Mouse (Mus musculus) ES-E14 (cell line): ENCODE data around the gene Mast1. TPM values are rescaled to one million over a fixed set of nuclear protein-coding genes. Genes with fewer than 3 reads are reported as not detected.

ENCODE experiments used
- DNase-seq: peaks from one replicate; pipeline ENCODE4 v3.0.0-alpha.2; 2013; ENCODE audit warnings: low read depth, low spot score
- H3K27ac ChIP-seq: 2 replicates; pipeline ENCODE4 v1.5.1; 2012; ENCODE audit warnings: low read depth, mild to moderate bottlenecking, low read length, moderate library complexity, mixed read lengths; ENCODE audit not compliant: poor library complexity, insufficient read depth, severe bottlenecking
- H3K36me3 ChIP-seq: 2 replicates; pipeline ENCODE4 v1.6.1; 2012; ENCODE audit warnings: mild to moderate bottlenecking, low read length, moderate library complexity, mixed read lengths; ENCODE audit not compliant: control insufficient read depth, poor library complexity, insufficient read depth, severe bottlenecking
- H3K4me1 ChIP-seq, 2 experiments: fragments of 150-350 bp in 1 of 2; sonication (generic) in 1 of 2; 2 replicates each; pipeline ENCODE4 v1.6.1; 2012; ENCODE audit warnings: low read length in 2 of 2, mild to moderate bottlenecking in 1 of 2, mixed read lengths in 1 of 2; ENCODE audit not compliant: control insufficient read depth in 2 of 2, insufficient read depth in 2 of 2, poor library complexity in 1 of 2
- H3K4me3 ChIP-seq, 2 experiments: fragments of 150-350 bp in 1 of 2; sonication (generic) in 1 of 2; 2 replicates each; pipeline ENCODE4 v1.5.1; 2012; ENCODE audit warnings: low read length in 2 of 2, low read depth in 1 of 2, mild to moderate bottlenecking in 1 of 2, mixed read lengths in 1 of 2; ENCODE audit not compliant: insufficient read depth in 1 of 2, poor library complexity in 1 of 2, severe bottlenecking in 1 of 2
- H3K9ac ChIP-seq: 2 replicates; pipeline ENCODE4 v1.6.1; 2012; ENCODE audit warnings: low read depth, mild to moderate bottlenecking, low read length, mixed read lengths; ENCODE audit not compliant: poor library complexity, insufficient read depth, severe bottlenecking
- H3K9me3 ChIP-seq: fragments of 150-350 bp; sonication (generic); 2 replicates; pipeline ENCODE4 v1.6.1; 2012; ENCODE audit warnings: low read depth, mild to moderate bottlenecking, low read length; ENCODE audit not compliant: control insufficient read depth, insufficient read depth
- CHD2 ChIP-seq: IDR thresholded peaks from 2 replicates; pipeline ENCODE4 v1.6.1; 2014; ENCODE audit warnings: mild to moderate bottlenecking, low read depth, low read length, inconsistent platforms
- HCFC1 ChIP-seq: IDR thresholded peaks from 2 replicates; pipeline ENCODE4 v1.6.1; 2012; ENCODE audit warnings: low read length, inconsistent platforms, borderline replicate concordance; ENCODE audit not compliant: insufficient read depth
- MAFK ChIP-seq: IDR thresholded peaks from 2 replicates; pipeline ENCODE4 v1.6.1; 2014; ENCODE audit warnings: mild to moderate bottlenecking, low read depth, low read length, inconsistent platforms; ENCODE audit not compliant: insufficient read depth
- ZC3H11A ChIP-seq: IDR thresholded peaks from 2 replicates; pipeline ENCODE4 v1.6.1; 2012; ENCODE audit warnings: low read depth, mild to moderate bottlenecking, inconsistent platforms, low read length, borderline replicate concordance
- ZNF384 ChIP-seq: IDR thresholded peaks from 2 replicates; pipeline ENCODE4 v1.6.1; 2012; ENCODE audit warnings: low read depth, low read length, inconsistent platforms
- in situ Hi-C, 2 experiments: fragments of 600-800 bp; cut with MboI; formaldehyde crosslinking; loops; one replicate each; pipeline ENCODE4 v1.15.1; 2025; ENCODE audit warnings: low sequenced_read_pairs in 2 of 2, inconsistent platforms in 1 of 2; ENCODE audit not compliant: unreplicated experiment in 2 of 2
- total RNA-seq: library from RNA; depleted of rRNA; stranded (reverse); fragments of 300-350 nt; gene quantifications from 2 replicates; pipeline ENCODE4 v1.2.3, GENCODE M21; 2012

Mast1 gene
- total RNA-seq, 1 experiment, result 1.4 TPM

DNA sequence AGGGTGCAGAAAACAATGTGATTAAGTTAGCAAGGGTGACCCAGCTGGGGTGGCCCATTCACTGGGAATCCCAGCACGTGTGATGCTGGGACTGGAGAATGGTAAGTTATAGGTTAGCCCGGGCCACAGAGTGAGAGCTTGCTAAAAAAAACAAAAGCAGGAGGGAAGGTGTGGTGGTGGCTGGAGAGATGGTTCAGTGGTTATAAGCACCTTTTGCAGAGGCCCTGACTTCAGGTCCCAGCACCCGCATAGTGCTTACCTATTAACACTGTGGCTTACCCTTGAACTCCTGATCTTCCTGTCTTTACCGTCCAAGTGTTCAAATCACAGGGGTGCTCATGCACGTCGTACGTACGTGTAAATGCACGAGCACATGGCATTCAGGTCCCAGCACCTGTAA, 30.1 kb downstream of the Mast1 start:
- H3K36me3 ChIP-seq, result peaks cover 9% of the 10 kb centered on the region
- H3K9me3 ChIP-seq, result no peaks in the 10 kb centered on the region
- no peak for DNase-seq
- H3K9ac ChIP-seq, result 0 out of 2 replicates have a peak overlapping the region, but pooled peaks have one; percentile 7
- in situ Hi-C loops, result no loop called here
- H3K4me1 ChIP-seq, result peaks cover 0 to 9% of the 10 kb centered on the region in 2 experiments; a peak in 2 of 4 replicates
- TF ChIP-seq MAFK (no peak), CHD2 (no peak), HCFC1 (no peak), ZNF384 (no peak), ZC3H11A (no peak)
- H3K27ac ChIP-seq, result no peak overlapping the region
- H3K4me3 ChIP-seq, result no peak overlapping the region

DNA sequence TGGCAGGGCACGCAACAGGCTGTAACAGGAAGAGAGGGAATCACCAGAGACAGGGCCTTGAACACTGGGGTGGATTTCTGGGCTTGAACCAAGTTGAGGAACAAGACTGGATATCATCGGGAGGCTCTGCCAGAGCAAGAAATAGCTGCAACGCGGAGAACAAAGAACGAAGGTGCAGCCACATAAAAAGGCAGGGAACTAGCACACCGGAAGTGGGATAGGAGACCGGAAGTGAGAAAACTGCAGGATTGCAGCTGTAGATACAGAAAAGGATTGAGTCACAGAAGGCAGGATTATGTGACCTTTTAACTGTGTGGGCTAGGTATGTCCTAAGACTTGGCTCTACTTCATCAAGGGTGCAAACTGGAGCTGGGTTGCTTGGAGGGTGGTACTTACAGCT, 32.8 kb downstream of the Mast1 start:
- peaks cover 0 to 7% of the 10 kb centered on the region in 2 experiments; a peak in 2 of 4 replicates for H3K4me1 ChIP-seq
- DNase-seq, result no peak
- H3K9me3 ChIP-seq, result no peaks in the 10 kb centered on the region
- no peaks in the 10 kb centered on the region; the same call in 1 of the 2 replicates for H3K36me3 ChIP-seq
- in situ Hi-C loops, result no loop called here
- H3K9ac ChIP-seq, result peak overlapping the region; percentile 39; the same call in 1 of the 2 replicates
- no peak overlapping the region for H3K27ac ChIP-seq
- H3K4me3 ChIP-seq, result no peak overlapping the region
- no peak for TF ChIP-seq CHD2
- TF ChIP-seq MAFK, result no peak
- TF ChIP-seq HCFC1, result no peak
- TF ChIP-seq ZC3H11A, result no peak
- TF ChIP-seq ZNF384, result no peak

DNA sequence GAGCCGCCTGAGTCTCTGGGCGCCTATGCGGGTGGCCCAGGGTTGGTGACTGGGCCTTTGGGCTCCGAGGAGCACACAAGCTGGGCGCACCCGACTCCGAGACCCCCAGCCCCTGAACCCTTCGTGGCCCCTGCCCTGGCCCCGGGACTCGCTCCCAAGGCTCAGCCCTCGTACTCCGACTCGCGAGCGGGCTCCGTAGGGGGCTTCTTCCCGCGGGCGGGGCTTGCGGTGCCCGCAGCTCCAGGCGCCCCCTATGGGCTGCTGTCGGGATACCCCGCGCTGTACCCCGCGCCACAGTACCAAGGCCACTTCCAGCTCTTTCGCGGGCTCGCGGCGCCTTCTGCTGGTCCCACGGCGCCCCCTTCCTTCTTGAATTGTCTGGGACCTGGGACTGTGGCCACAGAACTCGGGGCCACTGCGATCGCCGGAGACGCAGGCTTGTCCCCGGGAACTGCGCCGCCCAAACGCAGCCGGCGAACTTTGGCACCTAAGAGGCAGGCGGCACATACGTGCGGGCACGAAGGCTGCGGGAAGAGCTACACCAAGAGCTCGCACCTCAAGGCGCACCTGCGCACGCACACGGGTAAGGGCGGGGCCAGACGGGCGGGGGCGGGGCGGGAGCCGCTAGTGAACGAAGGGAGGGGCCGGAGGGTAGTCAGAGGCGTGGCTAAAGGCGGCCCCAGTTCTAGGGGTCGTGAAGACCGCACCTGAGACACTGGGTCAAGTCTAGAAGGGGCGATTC, 34.1 kb downstream of the Mast1 start:
- peaks cover 0 to 6% of the 10 kb centered on the region in 2 experiments; a peak in 2 of 4 replicates for H3K4me1 ChIP-seq
- no peaks in the 10 kb centered on the region; the same call in 1 of the 2 replicates for H3K36me3 ChIP-seq
- no peaks in the 10 kb centered on the region for H3K9me3 ChIP-seq
- peak overlapping the region; percentile 85 for H3K27ac ChIP-seq
- H3K4me3 ChIP-seq, result peak overlapping the region; percentile 95 to 96
- in situ Hi-C loops, result no loop called here
- TF ChIP-seq HCFC1 (0 out of 2 replicates have a peak, but pooled peaks have one; percentile 67), ZC3H11A (no peak)
- peak; percentile 85 for DNase-seq
- peak overlapping the region; percentile 96 for H3K9ac ChIP-seq

DNA sequence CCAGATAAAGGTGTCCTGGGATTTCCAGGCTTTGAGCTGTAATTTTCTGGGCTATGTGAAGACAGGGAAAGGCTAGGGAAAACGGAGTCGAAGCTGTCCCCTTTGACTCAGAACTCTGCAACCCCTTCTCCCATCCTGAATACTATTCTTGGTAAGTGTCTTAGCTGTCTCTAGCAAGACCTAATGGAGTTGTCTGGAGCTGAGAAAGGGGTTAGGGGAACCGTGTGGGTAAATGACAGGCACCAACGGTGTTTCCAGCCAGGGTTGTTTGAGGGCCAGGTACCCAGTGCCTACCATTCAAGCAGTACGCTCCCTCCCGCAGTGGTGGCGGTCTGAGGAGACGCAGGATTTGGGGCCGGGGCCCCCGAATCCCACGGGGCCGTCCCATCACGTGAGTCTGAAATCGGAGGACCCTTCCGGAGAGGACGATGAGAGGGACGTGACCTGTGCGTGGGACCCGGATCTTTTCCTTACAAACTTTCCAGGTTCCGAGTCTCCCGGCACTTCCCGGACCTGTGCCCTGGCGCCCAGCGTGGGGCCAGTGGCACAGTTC, 34.7 kb downstream of the Mast1 start:
- peaks cover 0 to 6% of the 10 kb centered on the region in 2 experiments; a peak in 1 of 4 replicates for H3K4me1 ChIP-seq
- DNase-seq, result no peak
- no peaks in the 10 kb centered on the region for H3K9me3 ChIP-seq
- in situ Hi-C loops, result no loop called here
- H3K27ac ChIP-seq, result no peak overlapping the region
- peak overlapping the region; percentile 87 for H3K9ac ChIP-seq
- TF ChIP-seq CHD2 (no peak), ZC3H11A (no peak), MAFK (no peak), HCFC1 (no peak), ZNF384 (no peak)
- H3K4me3 ChIP-seq, result peak overlapping the region; percentile 95 to 96
- H3K36me3 ChIP-seq, result no peaks in the 10 kb centered on the region; the same call in 1 of the 2 replicates
